Mouse (Mus musculus) lung, postnatal 0 days (tissue): ENCODE measurements around the gene Add2. TPM values are rescaled to one million over a fixed set of nuclear protein-coding genes. Genes with fewer than 3 reads are reported as not detected.

Experiments used
- ATAC-seq: fragments of 200-750 bp; cut with Nextera tagmentation; 2 replicates; pipeline ENCODE4 v1.8.0; 2017; ENCODE audit warnings: moderate library complexity
- DNase-seq: peaks from one replicate; pipeline ENCODE4 v3.0.0-alpha.2; 2016; ENCODE audit warnings: low spot score
- H3K27ac ChIP-seq: fragments of 300-500 bp; sonication (generic); 2 replicates; pipeline ENCODE4 v1.5.1; 2014; ENCODE audit warnings: antibody characterized with exemption, mild to moderate bottlenecking, low read length, mixed read lengths
- H3K27me3 ChIP-seq: fragments of 300-500 bp; sonication (generic); replicated peaks from 2 replicates; pipeline ENCODE4 v1.6.1; 2014; ENCODE audit warnings: low read length, mixed read lengths; ENCODE audit not compliant: insufficient read depth
- H3K36me3 ChIP-seq: fragments of 300-500 bp; sonication (generic); 2 replicates; pipeline ENCODE4 v1.6.1; 2014; ENCODE audit warnings: low read length, mixed read lengths; ENCODE audit not compliant: insufficient read depth
- H3K4me1 ChIP-seq: fragments of 300-500 bp; sonication (generic); 2 replicates; pipeline ENCODE4 v1.6.1; 2014; ENCODE audit warnings: antibody characterized with exemption, low read depth, low read length, mixed read lengths; ENCODE audit not compliant: insufficient read depth
- H3K4me2 ChIP-seq: fragments of 300-500 bp; sonication (generic); replicated peaks from 2 replicates; pipeline ENCODE4 v1.6.1; 2014; ENCODE audit warnings: low read depth, mild to moderate bottlenecking, low read length, moderate library complexity, mixed read lengths
- H3K4me3 ChIP-seq: fragments of 300-500 bp; sonication (generic); 2 replicates; pipeline ENCODE4 v1.5.1; 2014; ENCODE audit warnings: low read depth, low read length
- H3K9ac ChIP-seq: fragments of 300-500 bp; sonication (generic); replicated peaks from 2 replicates; pipeline ENCODE4 v1.6.1; 2014; ENCODE audit warnings: low read depth, mild to moderate bottlenecking
- H3K9me3 ChIP-seq: fragments of 300-500 bp; sonication (generic); 2 replicates; pipeline ENCODE4 v1.6.1; 2016; ENCODE audit warnings: low read length, mixed read lengths
- CTCF ChIP-seq: IDR thresholded peaks from 2 replicates; pipeline ENCODE4 v1.5.1; 2016; ENCODE audit warnings: antibody characterized with exemption, mild to moderate bottlenecking
- EP300 ChIP-seq: IDR thresholded peaks from 2 replicates; pipeline ENCODE4 v1.6.1; 2016; ENCODE audit warnings: antibody characterized with exemption, mild to moderate bottlenecking, control low read depth
- WGBS: fragments of 180-500 bp; shearing (Covaris S2); extraction: QIAGEN DNeasy Blood & Tissue Kit; methylation state at CpG from one replicate; pipeline ENCODE4 v1.1.7; 2014; 5-methylcytosine and 5-hydroxymethylcytosine counted together
- polyA plus RNA-seq: library from polyadenylated mRNA; unstranded; fragments of >200 nt; fragmentation: Nextera tagmentation; extraction: Ambion mirVana; gene quantifications from 2 replicates; pipeline ENCODE4 v1.2.1, GENCODE M21; 2015

Add2 gene
- polyA plus RNA-seq, 1 experiment from 2014 or later: 0.84 TPM

- no peaks in the 10 kb centered on the region for H3K27me3 ChIP-seq
- no peak for ATAC-seq
- DNase-seq: no peak
- no peaks in the 10 kb centered on the region for H3K4me1 ChIP-seq
- H3K36me3 ChIP-seq: no peaks in the 10 kb centered on the region
- no peak overlapping the region for H3K27ac ChIP-seq
- no peak overlapping the region for H3K4me2 ChIP-seq
- WGBS: 60% methylated on average over 6 of the region's 6 CpGs
- H3K4me3 ChIP-seq: no peak overlapping the region
- no peak overlapping the region for H3K9ac ChIP-seq
- H3K9me3 ChIP-seq: no peaks in the 10 kb centered on the region
- TF ChIP-seq CTCF: no peak
Observed at GRCm38 (mm10) chr6:86064318-86065016, 36.0 kb downstream of the Add2 start.

GRCm38 (mm10) chr6:86066727-86067126 lies 38.2 kb downstream of the Add2 start:
- H3K36me3 ChIP-seq: no peaks in the 10 kb centered on the region
- no peaks in the 10 kb centered on the region for H3K4me1 ChIP-seq
- no peak overlapping the region for H3K4me2 ChIP-seq
- TF ChIP-seq EP300 (no peak), CTCF (no peak)
- DNase-seq (no peak), ATAC-seq (no peak)
- H3K27me3 ChIP-seq: no peaks in the 10 kb centered on the region
- WGBS: 76% methylated on average over 6 of the region's 6 CpGs
- no peaks in the 10 kb centered on the region for H3K9me3 ChIP-seq
- H3K4me3 ChIP-seq: no peak overlapping the region
- H3K9ac ChIP-seq: no peak overlapping the region
- no peak overlapping the region for H3K27ac ChIP-seq

GRCm38 (mm10) chr6:86067145-86067544 lies 38.7 kb downstream of the Add2 start:
- no peak overlapping the region for H3K4me3 ChIP-seq
- no peaks in the 10 kb centered on the region for H3K4me1 ChIP-seq
- TF ChIP-seq EP300 (no peak), CTCF (no peak)
- WGBS: 47% methylated on average over 5 of the region's 5 CpGs
- no peaks in the 10 kb centered on the region for H3K27me3 ChIP-seq
- ATAC-seq (no peak), DNase-seq (no peak)
- no peak overlapping the region for H3K9ac ChIP-seq
- no peaks in the 10 kb centered on the region for H3K9me3 ChIP-seq
- no peak overlapping the region for H3K4me2 ChIP-seq
- H3K36me3 ChIP-seq: no peaks in the 10 kb centered on the region
- H3K27ac ChIP-seq: no peak overlapping the region

GRCm38 (mm10) chr6:86069009-86069408 lies 40.5 kb downstream of the Add2 start:
- Histone ChIP-seq H3K4me3 (no peak overlapping the region), H3K9me3 (no peaks in the 10 kb centered on the region), H3K4me1 (no peaks in the 10 kb centered on the region), H3K36me3 (no peaks in the 10 kb centered on the region), H3K27ac (no peak overlapping the region), H3K9ac (no peak overlapping the region), H3K4me2 (no peak overlapping the region), H3K27me3 (no peaks in the 10 kb centered on the region)
- ATAC-seq (no peak), DNase-seq (no peak)
- TF ChIP-seq EP300 (no peak), CTCF (no peak)
- WGBS: 63% methylated on average over 5 of the region's 5 CpGs

- TF ChIP-seq EP300: no peak
- TF ChIP-seq CTCF: no peak
- ATAC-seq: no peak
- no peak overlapping the region for H3K9ac ChIP-seq
- H3K27ac ChIP-seq: no peak overlapping the region
- H3K36me3 ChIP-seq: no peaks in the 10 kb centered on the region
- H3K27me3 ChIP-seq: no peaks in the 10 kb centered on the region
- no peaks in the 10 kb centered on the region for H3K4me1 ChIP-seq
- H3K4me2 ChIP-seq: no peak overlapping the region
- no peaks in the 10 kb centered on the region for H3K9me3 ChIP-seq
- DNase-seq: no peak
- H3K4me3 ChIP-seq: no peak overlapping the region
- 76% methylated on average over 3 of the region's 3 CpGs for WGBS
Observed at GRCm38 (mm10) chr6:86069856-86070255, 41.4 kb downstream of the Add2 start.

- H3K27ac ChIP-seq: no peak overlapping the region
- H3K4me1 ChIP-seq: no peaks in the 10 kb centered on the region
- no peaks in the 10 kb centered on the region for H3K36me3 ChIP-seq
- no peaks in the 10 kb centered on the region for H3K27me3 ChIP-seq
- no peak overlapping the region for H3K4me2 ChIP-seq
- H3K4me3 ChIP-seq: no peak overlapping the region
- 70% methylated on average over 7 of the region's 7 CpGs for WGBS
- TF ChIP-seq EP300 (no peak), CTCF (no peak)
- no peak for DNase-seq
- no peaks in the 10 kb centered on the region for H3K9me3 ChIP-seq
- no peak overlapping the region for H3K9ac ChIP-seq
- ATAC-seq: no peak
Observed at GRCm38 (mm10) chr6:86070277-86070676, 41.8 kb downstream of the Add2 start.

- no peak for TF ChIP-seq CTCF
- TF ChIP-seq EP300: no peak
- DNase-seq (no peak), ATAC-seq (no peak)
- WGBS: 70% methylated on average over 3 of the region's 3 CpGs
- Histone ChIP-seq H3K4me1 (no peaks in the 10 kb centered on the region), H3K9me3 (no peaks in the 10 kb centered on the region), H3K9ac (no peak overlapping the region), H3K27ac (no peak overlapping the region), H3K36me3 (no peaks in the 10 kb centered on the region), H3K4me2 (no peak overlapping the region), H3K4me3 (no peak overlapping the region), H3K27me3 (no peaks in the 10 kb centered on the region)
Observed at GRCm38 (mm10) chr6:86073882-86074281, 45.4 kb downstream of the Add2 start.
